Mouse (Mus musculus) hindbrain, postnatal 0 days (tissue): ENCODE measurements around the gene Apoc4. TPM values are rescaled to one million over a fixed set of nuclear protein-coding genes. Genes with fewer than 3 reads are reported as not detected.

ENCODE experiments used
- ATAC-seq: fragments of 200-750 bp; cut with Nextera tagmentation; 2 replicates; pipeline ENCODE4 v1.8.0; 2017; ENCODE audit warnings: mild to moderate bottlenecking, moderate TSS enrichment, moderate library complexity
- DNase-seq: peaks from one replicate; pipeline ENCODE4 v3.0.0-alpha.2; 2015; ENCODE audit warnings: low spot score
- H3K27ac ChIP-seq: fragments of 300-500 bp; sonication (generic); 2 replicates; pipeline ENCODE4 v1.5.1; 2014; ENCODE audit warnings: mild to moderate bottlenecking
- H3K27me3 ChIP-seq: fragments of 300-500 bp; sonication (generic); 2 replicates; pipeline ENCODE4 v1.6.1; 2014; ENCODE audit warnings: low read length, mixed read lengths; ENCODE audit not compliant: insufficient read depth
- H3K36me3 ChIP-seq: fragments of 300-500 bp; sonication (generic); 2 replicates; pipeline ENCODE4 v1.6.1; 2014; ENCODE audit warnings: low read length, mixed read lengths; ENCODE audit not compliant: insufficient read depth
- H3K4me1 ChIP-seq: fragments of 300-500 bp; sonication (generic); 2 replicates; pipeline ENCODE4 v1.6.1; 2014; ENCODE audit warnings: antibody characterized with exemption, low read length, mixed read lengths; ENCODE audit not compliant: insufficient read depth
- H3K4me2 ChIP-seq: fragments of 300-500 bp; sonication (generic); 2 replicates; pipeline ENCODE4 v1.6.1; 2014; ENCODE audit warnings: low read depth, mild to moderate bottlenecking, low read length, moderate library complexity, mixed read lengths
- H3K4me3 ChIP-seq: fragments of 300-500 bp; sonication (generic); 2 replicates; pipeline ENCODE4 v1.5.1; 2014; ENCODE audit warnings: low read length
- H3K9ac ChIP-seq: fragments of 300-500 bp; sonication (generic); replicated peaks from 2 replicates; pipeline ENCODE4 v1.6.1; 2014; ENCODE audit warnings: mild to moderate bottlenecking, low read length, moderate library complexity, mixed read lengths
- H3K9me3 ChIP-seq: fragments of 300-500 bp; sonication (generic); 2 replicates; pipeline ENCODE4 v1.6.1; 2016; ENCODE audit warnings: low read length, mixed read lengths
- CTCF ChIP-seq: IDR thresholded peaks from 2 replicates; pipeline ENCODE4 v1.5.1; 2016; ENCODE audit warnings: antibody characterized with exemption, control low read depth, low read depth
- WGBS: fragments of 180-500 bp; shearing (Covaris S2); extraction: QIAGEN DNeasy Blood & Tissue Kit; methylation state at CpG from one replicate; pipeline ENCODE4 v1.1.7; 2014; 5-methylcytosine and 5-hydroxymethylcytosine counted together
- polyA plus RNA-seq: library from polyadenylated mRNA; unstranded; fragments of >200 nt; fragmentation: Nextera tagmentation; extraction: Ambion mirVana; gene quantifications from 2 replicates; pipeline ENCODE4 v1.2.1, GENCODE M21; 2015
- total RNA-seq: library from RNA; depleted of rRNA; stranded (reverse); fragments of >200 nt; gene quantifications from 2 replicates; pipeline ENCODE4 v1.2.3, GENCODE M21; 2014; rRNA removed

Apoc4 gene
- total and polyA plus RNA-seq, 2 experiments from 2014 or later = not detected

DNA sequence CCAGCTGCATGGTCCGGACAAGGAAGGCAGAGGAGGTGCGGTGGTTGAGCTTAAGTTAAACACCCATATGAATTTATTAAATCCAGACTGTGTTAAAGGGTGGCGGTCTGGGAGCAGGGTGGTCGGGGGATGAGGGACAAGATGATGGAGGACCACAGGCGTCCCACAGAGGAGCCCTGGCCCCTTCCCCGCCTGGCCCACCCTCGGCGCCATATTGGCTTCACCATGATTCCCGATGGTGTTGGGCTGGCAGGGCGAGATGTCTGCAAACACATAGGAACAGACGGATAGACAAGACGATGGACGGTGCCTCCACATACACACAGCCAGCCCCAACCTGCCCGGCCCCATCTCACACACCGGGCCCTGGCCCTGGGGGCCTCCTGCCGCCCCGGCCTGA lies 48.1 kb downstream of the Apoc4 start:
- Histone ChIP-seq H3K9ac (no peak overlapping the region), H3K4me2 (no peak overlapping the region), H3K27me3 (no peaks in the 10 kb centered on the region), H3K4me3 (no peak overlapping the region), H3K27ac (no peak overlapping the region), H3K9me3 (no peaks in the 10 kb centered on the region), H3K36me3 (peaks cover 59% of the 10 kb centered on the region), H3K4me1 (no peaks in the 10 kb centered on the region)
- DNase-seq = no peak
- ATAC-seq = no peak
- 94% methylated on average over 17 of the region's 17 CpGs for whole genome bisulfite sequencing
- no peak for TF ChIP-seq CTCF

DNA sequence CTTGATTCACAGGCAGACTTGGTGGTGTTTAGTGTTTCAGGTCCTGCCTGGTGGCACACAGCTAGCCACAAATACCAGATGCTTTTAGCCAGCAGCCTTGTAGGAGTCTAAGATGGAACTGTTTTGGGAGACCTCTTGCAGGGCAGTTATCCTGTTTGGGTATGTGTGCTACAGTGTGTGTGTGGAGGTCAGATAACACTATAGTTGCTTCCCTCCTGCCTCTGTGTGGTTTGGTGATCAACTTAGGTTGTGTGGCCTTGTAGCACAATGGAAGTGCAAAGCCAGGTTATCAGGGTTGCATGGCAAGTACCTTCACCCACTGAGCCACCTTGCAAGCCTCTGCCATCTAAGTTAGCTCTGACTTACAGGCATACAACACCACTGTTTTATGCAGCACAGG lies 48.6 kb downstream of the Apoc4 start:
- no peak for ATAC-seq
- H3K27me3 ChIP-seq = no peaks in the 10 kb centered on the region
- no peak for TF ChIP-seq CTCF

DNA sequence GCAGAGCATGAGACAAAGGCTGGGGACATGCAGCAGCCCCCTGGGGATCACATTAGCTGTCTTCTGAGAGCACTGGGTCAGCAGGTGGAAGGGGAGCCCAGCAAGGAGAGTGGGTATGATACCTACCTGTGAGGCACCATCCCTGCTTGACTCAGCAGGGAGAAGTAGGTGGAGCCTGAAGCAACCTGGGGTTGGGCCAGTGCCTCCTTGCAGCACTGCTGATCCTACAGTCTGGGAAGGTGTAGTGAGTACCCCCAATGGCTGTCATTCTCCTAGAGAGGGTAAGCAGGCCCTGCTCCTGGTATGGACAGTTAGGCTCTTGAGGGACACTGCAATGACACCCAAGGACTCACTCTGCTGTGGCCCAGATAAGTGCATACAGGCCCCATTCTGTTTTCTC lies 49.0 kb downstream of the Apoc4 start:
- Histone ChIP-seq H3K4me3 (no peak overlapping the region), H3K27ac (no peak overlapping the region), H3K4me2 (no peak overlapping the region), H3K27me3 (no peaks in the 10 kb centered on the region), H3K36me3 (peaks cover 50% of the 10 kb centered on the region), H3K9ac (no peak overlapping the region), H3K4me1 (no peaks in the 10 kb centered on the region), H3K9me3 (no peaks in the 10 kb centered on the region)
- TF ChIP-seq CTCF = no peak
- no peak for DNase-seq
- no peak for ATAC-seq

More for the DNA sequence above, 48.6 kb downstream of the Apoc4 start:
- no peak overlapping the region for H3K4me2 ChIP-seq
- peaks cover 54% of the 10 kb centered on the region for H3K36me3 ChIP-seq
- H3K4me3 ChIP-seq = no peak overlapping the region
- DNase-seq = no peak
- no peak overlapping the region for H3K9ac ChIP-seq
- H3K9me3 ChIP-seq = no peaks in the 10 kb centered on the region
- H3K4me1 ChIP-seq = no peaks in the 10 kb centered on the region
- H3K27ac ChIP-seq = no peak overlapping the region

DNA sequence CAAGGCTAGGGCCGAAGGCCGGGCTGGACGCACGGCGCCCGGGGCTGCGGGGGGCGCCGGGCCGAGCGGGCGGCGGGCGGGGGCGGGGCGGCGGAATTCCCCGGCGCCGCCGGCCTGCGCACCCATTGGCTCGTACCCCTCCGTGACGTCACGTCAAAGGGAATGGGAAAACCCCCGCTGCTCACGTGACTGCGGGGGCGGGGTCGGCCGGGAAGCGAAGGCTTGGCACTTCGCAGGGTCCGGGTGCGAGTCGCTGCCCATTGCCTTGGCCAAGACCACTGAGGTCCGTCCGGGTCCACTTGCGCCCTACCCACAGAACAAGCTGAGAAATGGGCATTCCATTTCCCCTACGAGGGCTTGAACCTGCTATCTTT lies 51.9 kb downstream of the Apoc4 start, which contains the start of gene Relb:
Gene Relb (minus strand): TSS at position 78 of the 374 bp plus-strand sequence.
- TF ChIP-seq CTCF = no peak
- ATAC-seq (peak; percentile 81), DNase-seq (peak; percentile 95)
- Histone ChIP-seq H3K9me3 (no peaks in the 10 kb centered on the region), H3K27me3 (no peaks in the 10 kb centered on the region), H3K36me3 (peaks cover 24% of the 10 kb centered on the region), H3K4me1 (no peaks in the 10 kb centered on the region), H3K9ac (peak within 1 kb of the TSS; percentile 35; the same call in 1 of the 2 replicates), H3K27ac (peak within 1 kb of the TSS; percentile 43; the same call in 1 of the 2 replicates), H3K4me2 (peak within 1 kb of the TSS; percentile 87), H3K4me3 (peak within 1 kb of the TSS; percentile 71)
- under 1% methylated on average over 36 of the region's 41 CpGs for WGBS

DNA sequence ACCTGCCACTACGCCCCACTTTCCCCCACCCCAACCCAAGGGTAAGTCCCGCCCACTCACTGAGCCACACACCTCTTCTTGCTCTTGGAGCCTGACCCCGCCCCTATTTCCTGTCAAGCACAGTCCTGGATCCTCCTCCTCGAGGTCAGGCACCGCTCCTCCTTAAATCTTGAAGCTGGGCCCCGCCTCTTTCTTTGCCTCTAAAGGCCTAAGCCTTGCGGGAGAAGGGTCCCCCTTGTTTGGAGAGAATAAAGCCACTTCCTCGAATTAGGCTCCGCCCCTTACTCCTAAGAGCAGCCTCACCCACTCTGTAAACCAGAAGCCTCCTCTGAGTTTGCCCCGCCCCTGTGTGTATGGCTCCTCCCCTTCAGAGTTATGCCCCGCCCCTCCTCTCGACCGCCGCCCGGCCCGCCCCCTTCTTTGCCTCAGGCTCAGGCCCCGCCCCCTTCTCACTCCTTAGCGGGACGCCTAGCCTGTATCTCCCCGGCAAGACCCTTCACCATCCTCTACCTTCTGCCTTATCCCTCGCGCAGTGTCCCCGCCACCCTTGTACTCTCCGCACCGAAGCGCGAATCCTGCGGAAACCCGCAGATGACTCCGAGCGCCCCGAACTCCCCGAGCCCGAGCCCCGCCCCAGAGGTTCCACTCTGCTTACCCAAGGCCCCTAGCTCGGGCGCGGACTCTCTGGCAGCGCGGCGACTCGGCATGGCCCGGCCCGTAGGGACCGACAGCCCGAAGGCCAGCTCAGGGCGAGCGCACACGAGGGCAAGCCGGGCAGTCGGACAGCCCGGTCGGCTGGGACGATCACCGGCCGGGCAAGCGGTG lies 52.5 kb downstream of the Apoc4 start:
- 2% methylated on average over 57 of the region's 57 CpGs for WGBS
- H3K27ac ChIP-seq = peak overlapping the region; percentile 43; the same call in 1 of the 2 replicates

DNA sequence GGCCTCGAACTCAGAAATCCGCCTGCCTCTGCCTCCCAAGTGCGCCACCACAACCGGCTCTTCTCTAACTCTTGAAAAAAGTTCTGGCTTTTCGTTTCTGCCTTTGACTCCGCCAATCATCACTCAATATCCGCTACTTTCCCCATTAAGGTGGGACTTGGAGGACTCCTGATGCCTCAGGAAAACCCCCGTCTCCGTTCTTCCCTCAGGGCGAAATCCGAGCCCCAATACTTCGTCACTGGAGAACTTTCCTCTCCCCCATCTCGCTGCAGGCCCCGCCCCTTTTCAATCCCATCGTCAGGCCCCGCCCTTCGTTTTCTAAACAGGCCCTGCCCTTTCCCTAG lies 53.1 kb downstream of the Apoc4 start:
- WGBS = 12% methylated on average over 17 of the region's 17 CpGs
- DNase-seq (no peak), ATAC-seq (no peak)
- Histone ChIP-seq H3K4me1 (no peaks in the 10 kb centered on the region), H3K36me3 (peaks cover 12% of the 10 kb centered on the region; the same call in 1 of the 2 replicates), H3K27ac (no peak overlapping the region; the same call in 1 of the 2 replicates), H3K9ac (peak overlapping the region; percentile 35; the same call in 1 of the 2 replicates), H3K9me3 (no peaks in the 10 kb centered on the region), H3K27me3 (no peaks in the 10 kb centered on the region), H3K4me3 (peak overlapping the region; percentile 71), H3K4me2 (peak overlapping the region; percentile 87)
- no peak for TF ChIP-seq CTCF

More for the DNA sequence above, 52.5 kb downstream of the Apoc4 start:
- peak overlapping the region; percentile 87 for H3K4me2 ChIP-seq
- H3K9me3 ChIP-seq = no peaks in the 10 kb centered on the region
- peaks cover 18% of the 10 kb centered on the region for H3K36me3 ChIP-seq
- ATAC-seq (peak; percentile 87), DNase-seq (peak; percentile 83)
- peak overlapping the region; percentile 71 for H3K4me3 ChIP-seq
- TF ChIP-seq CTCF = no peak
- H3K27me3 ChIP-seq = no peaks in the 10 kb centered on the region
- H3K9ac ChIP-seq = peak overlapping the region; percentile 35; the same call in 1 of the 2 replicates
- H3K4me1 ChIP-seq = no peaks in the 10 kb centered on the region

Other genes starting within 250 kb of the Apoc4 start
- gene Mark4, start 222.7 kb downstream of the Apoc4 start, total RNA-seq = 60.3 and 60.5 TPM in 2 replicates
- 16.2 and 18.1 TPM in 2 replicates for gene Mark4, start 222.7 kb downstream of the Apoc4 start, polyA plus RNA-seq
- 0.61 and 1.3 TPM in 2 replicates for gene Exoc3l2, start 218.1 kb downstream of the Apoc4 start, total RNA-seq
- gene Exoc3l2, start 218.1 kb downstream of the Apoc4 start, polyA plus RNA-seq = 2.0 and 2.3 TPM in 2 replicates
- 18.8 and 22.4 TPM in 2 replicates for gene Bloc1s3, start 173.1 kb downstream of the Apoc4 start, total RNA-seq
- 3.8 and 4.3 TPM in 2 replicates for gene Bloc1s3, start 173.1 kb downstream of the Apoc4 start, polyA plus RNA-seq
- 26.4 and 46.5 TPM in 2 replicates for gene Trappc6a, start 173.1 kb downstream of the Apoc4 start, total RNA-seq
- 42.8 and 44.3 TPM in 2 replicates for gene Trappc6a, start 173.1 kb downstream of the Apoc4 start, polyA plus RNA-seq
- 1.9 and 4.4 TPM in 2 replicates for gene Nkpd1, start 163.6 kb downstream of the Apoc4 start, total RNA-seq
- gene Nkpd1, start 163.6 kb downstream of the Apoc4 start, polyA plus RNA-seq = 1.3 TPM in 2 replicates
- 125 and 128 TPM in 2 replicates for gene Ppp1r37, start 118.4 kb downstream of the Apoc4 start, total RNA-seq
- gene Ppp1r37, start 118.4 kb downstream of the Apoc4 start, polyA plus RNA-seq = 27.0 and 27.7 TPM in 2 replicates
- gene Zfp296, start 104.2 kb downstream of the Apoc4 start, total RNA-seq = 0.25 TPM in 1 of 2 replicates, not detected in the other
- not detected in 2 replicates for gene Zfp296, start 104.2 kb downstream of the Apoc4 start, polyA plus RNA-seq
- 60.0 and 61.7 TPM in 2 replicates for gene Gemin7, start 103.9 kb downstream of the Apoc4 start, total RNA-seq
- gene Gemin7, start 103.9 kb downstream of the Apoc4 start, polyA plus RNA-seq = 153 and 162 TPM in 2 replicates
- 67.0 and 90.9 TPM in 2 replicates for gene Clasrp, start 77.0 kb downstream of the Apoc4 start, total RNA-seq
- 70.3 and 77.5 TPM in 2 replicates for gene Clasrp, start 77.0 kb downstream of the Apoc4 start, polyA plus RNA-seq
- 9.2 and 10.2 TPM in 2 replicates for gene Relb, start 52.0 kb downstream of the Apoc4 start, total RNA-seq
- gene Relb, start 52.0 kb downstream of the Apoc4 start, polyA plus RNA-seq = 6.5 and 6.9 TPM in 2 replicates
- 178 and 187 TPM in 2 replicates for gene Clptm1, start 16.4 kb downstream of the Apoc4 start, total RNA-seq
- 135 and 142 TPM in 2 replicates for gene Clptm1, start 16.4 kb downstream of the Apoc4 start, polyA plus RNA-seq
- not detected in 2 replicates for gene Apoc2, start 3.5 kb downstream of the Apoc4 start, total RNA-seq
- gene Apoc2, start 3.5 kb downstream of the Apoc4 start, polyA plus RNA-seq = 0.38 TPM in 1 of 2 replicates, not detected in the other
- gene Gm44805, start 56 bp downstream of the Apoc4 start, total RNA-seq = not detected in 2 replicates
- gene Gm44805, start 56 bp downstream of the Apoc4 start, polyA plus RNA-seq = not detected in 2 replicates
- gene Apoc1, start 11.2 kb upstream of the Apoc4 start, total RNA-seq = 1.5 and 2.3 TPM in 2 replicates
- 13.9 and 14.2 TPM in 2 replicates for gene Apoc1, start 11.2 kb upstream of the Apoc4 start, polyA plus RNA-seq
- 2,123 and 2,525 TPM in 2 replicates for gene Apoe, start 17.7 kb upstream of the Apoc4 start, total RNA-seq
- 3,307 and 3,685 TPM in 2 replicates for gene Apoe, start 17.7 kb upstream of the Apoc4 start, polyA plus RNA-seq
- gene Tomm40, start 34.0 kb upstream of the Apoc4 start, total RNA-seq = 147 and 151 TPM in 2 replicates
- gene Tomm40, start 34.0 kb upstream of the Apoc4 start, polyA plus RNA-seq = 172 and 173 TPM in 2 replicates
- gene Nectin2, start 69.0 kb upstream of the Apoc4 start, total RNA-seq = 68.9 and 76.5 TPM in 2 replicates
- 55.6 and 57.5 TPM in 2 replicates for gene Nectin2, start 69.0 kb upstream of the Apoc4 start, polyA plus RNA-seq
- gene Bcam, start 89.5 kb upstream of the Apoc4 start, total RNA-seq = 43.2 and 50.7 TPM in 2 replicates
- gene Bcam, start 89.5 kb upstream of the Apoc4 start, polyA plus RNA-seq = 29.0 and 30.7 TPM in 2 replicates
- not detected in 2 replicates for gene Cblc, start 115.3 kb upstream of the Apoc4 start, total RNA-seq
- gene Cblc, start 115.3 kb upstream of the Apoc4 start, polyA plus RNA-seq = 0.46 and 0.55 TPM in 2 replicates
- gene Bcl3, start 141.3 kb upstream of the Apoc4 start, total RNA-seq = 0.40 and 0.89 TPM in 2 replicates
- 0.66 and 1.1 TPM in 2 replicates for gene Bcl3, start 141.3 kb upstream of the Apoc4 start, polyA plus RNA-seq
- gene Gm19345, start 170.5 kb upstream of the Apoc4 start, total RNA-seq = 41.5 and 53.7 TPM in 2 replicates
- gene Gm19345, start 170.5 kb upstream of the Apoc4 start, polyA plus RNA-seq = 14.6 and 16.1 TPM in 2 replicates
- not detected in 2 replicates for gene Ceacam16, start 179.8 kb upstream of the Apoc4 start, total RNA-seq
- gene Ceacam16, start 179.8 kb upstream of the Apoc4 start, polyA plus RNA-seq = 0.86 and 0.89 TPM in 2 replicates
- gene Ceacam19, start 206.5 kb upstream of the Apoc4 start, total RNA-seq = not detected in 2 replicates
- not detected in 2 replicates for gene Ceacam19, start 206.5 kb upstream of the Apoc4 start, polyA plus RNA-seq
- gene Pvr, start 239.7 kb upstream of the Apoc4 start, total RNA-seq = 9.2 and 11.7 TPM in 2 replicates
- gene Pvr, start 239.7 kb upstream of the Apoc4 start, polyA plus RNA-seq = 6.1 and 7.0 TPM in 2 replicates